Mouse (Mus musculus) MEL (cell line): ENCODE data around the gene Dpyd. TPM values are rescaled to one million over a fixed set of nuclear protein-coding genes. Genes with fewer than 3 reads are reported as not detected.

Experiments
- DNase-seq: peaks from one replicate; pipeline ENCODE4 v3.0.0; 2011; ENCODE audit warnings: low read depth, low spot score
- H3K27ac ChIP-seq: 2 replicates; pipeline ENCODE4 v1.5.1; 2012; ENCODE audit warnings: low read depth, mild to moderate bottlenecking, control low read depth, low read length, moderate library complexity; ENCODE audit not compliant: control insufficient read depth
- H3K27me3 ChIP-seq, 2 experiments: fragments of 150-350 bp in 1 of 2; sonication (generic) in 1 of 2; 2 replicates each; pipeline ENCODE4 v1.6.1; 2012; ENCODE audit warnings: low read length in 2 of 2, mild to moderate bottlenecking in 2 of 2, improper control_type of control experiment in 1 of 2, moderate library complexity in 1 of 2; ENCODE audit not compliant: insufficient read depth in 2 of 2, control insufficient read depth in 1 of 2
- H3K36me3 ChIP-seq, 2 experiments: 2 replicates each; pipeline ENCODE4 v1.6.1; 2012 to 2014; ENCODE audit warnings: low read length in 2 of 2, improper control_type of control experiment in 1 of 2, inconsistent platforms in 1 of 2, mild to moderate bottlenecking in 1 of 2; ENCODE audit not compliant: insufficient read depth in 2 of 2, control insufficient read depth in 1 of 2
- H3K4me1 ChIP-seq, 2 experiments: fragments of 150-350 bp in 1 of 2; sonication (generic) in 1 of 2; 2 replicates each; pipeline ENCODE4 v1.6.1; 2012; ENCODE audit warnings: low read length in 2 of 2, improper control_type of control experiment in 1 of 2, mild to moderate bottlenecking in 1 of 2; ENCODE audit not compliant: insufficient read depth in 2 of 2, control insufficient read depth in 1 of 2
- H3K4me3 ChIP-seq, 2 experiments: fragments of 150-350 bp in 1 of 2; sonication (generic) in 1 of 2; 2 replicates each; pipeline ENCODE4 v1.5.1; 2012; ENCODE audit warnings: low read depth in 2 of 2, low read length in 2 of 2, mild to moderate bottlenecking in 2 of 2, moderate library complexity in 2 of 2, control low read depth in 1 of 2, improper control_type of control experiment in 1 of 2; ENCODE audit not compliant: control insufficient read depth in 1 of 2, insufficient read depth in 1 of 2
- H3K79me2 ChIP-seq: 2 replicates; pipeline ENCODE4 v1.6.1; 2012; ENCODE audit warnings: mild to moderate bottlenecking, low read length, moderate library complexity; ENCODE audit not compliant: control insufficient read depth, poor library complexity, insufficient read depth
- H3K9ac ChIP-seq: 2 replicates; pipeline ENCODE4 v1.6.1; 2012; ENCODE audit warnings: low read depth, mild to moderate bottlenecking, control low read depth, low read length, moderate library complexity; ENCODE audit not compliant: control insufficient read depth, poor library complexity, severe bottlenecking
- H3K9me3 ChIP-seq: fragments of 150-350 bp; sonication (generic); replicated peaks from 2 replicates; pipeline ENCODE4 v1.6.1; 2012; ENCODE audit warnings: mild to moderate bottlenecking, low read length, improper control_type of control experiment, moderate library complexity; ENCODE audit not compliant: insufficient read depth
- CHD1 ChIP-seq: IDR thresholded peaks from 2 replicates; pipeline ENCODE4 v1.6.1; 2012; ENCODE audit warnings: low read depth, mild to moderate bottlenecking, inconsistent platforms, low read length, improper control_type of control experiment
- E2F4 ChIP-seq: IDR thresholded peaks from 2 replicates; pipeline ENCODE4 v1.6.1; 2011; ENCODE audit warnings: low read depth, low read length, improper control_type of control experiment, borderline replicate concordance
- EP300 ChIP-seq, 2 experiments: IDR thresholded peaks; 2 replicates each; pipeline ENCODE4 v1.6.1; 2011; ENCODE audit warnings: improper control_type of control experiment in 2 of 2, low read length in 2 of 2, low read depth in 1 of 2, mild to moderate bottlenecking in 1 of 2
- ETS1 ChIP-seq: IDR thresholded peaks from 2 replicates; pipeline ENCODE4 v1.6.1; 2012; ENCODE audit warnings: low read depth, mild to moderate bottlenecking, inconsistent platforms, low read length, improper control_type of control experiment, moderate library complexity
- GABPA ChIP-seq: IDR thresholded peaks from 2 replicates; pipeline ENCODE4 v1.6.1; 2012; ENCODE audit warnings: low read depth, mild to moderate bottlenecking, inconsistent platforms, low read length, improper control_type of control experiment, moderate library complexity
- GATA1 ChIP-seq: IDR thresholded peaks from 2 replicates; pipeline ENCODE4 v1.6.1; 2011; ENCODE audit warnings: low read depth, low read length, improper control_type of control experiment
- HCFC1 ChIP-seq: IDR thresholded peaks from 2 replicates; pipeline ENCODE4 v1.6.1; 2012; ENCODE audit warnings: low read depth, mild to moderate bottlenecking, inconsistent platforms, low read length, improper control_type of control experiment, moderate library complexity
- KAT2A ChIP-seq: conservative IDR thresholded peaks from 2 replicates; pipeline ENCODE4 v1.6.1; 2012; ENCODE audit warnings: low read depth, low read length, improper control_type of control experiment, inconsistent platforms
- MAX ChIP-seq: IDR thresholded peaks from 2 replicates; pipeline ENCODE4 v1.6.1; 2011; ENCODE audit warnings: low read length, improper control_type of control experiment
- MEF2A ChIP-seq: IDR thresholded peaks from 2 replicates; pipeline ENCODE4 v1.6.1; 2014; ENCODE audit warnings: low read depth, mild to moderate bottlenecking, inconsistent platforms, low read length, improper control_type of control experiment; ENCODE audit not compliant: poor library complexity, insufficient replicate concordance, severe bottlenecking; ENCODE audit errors: extremely low read depth
- MXI1 ChIP-seq: IDR thresholded peaks from 2 replicates; pipeline ENCODE4 v1.6.1; 2011; ENCODE audit warnings: mild to moderate bottlenecking, low read depth, low read length, improper control_type of control experiment
- NRF1 ChIP-seq: IDR thresholded peaks from 2 replicates; pipeline ENCODE4 v1.6.1; 2014; ENCODE audit warnings: low read depth, mild to moderate bottlenecking, inconsistent platforms, low read length, improper control_type of control experiment, moderate library complexity; ENCODE audit not compliant: poor library complexity, insufficient read depth, severe bottlenecking
- POLR2A ChIP-seq, 2 experiments: IDR thresholded peaks; 2 replicates each; pipeline ENCODE4 v1.6.1; 2011 to 2012; ENCODE audit warnings: low read length in 2 of 2, mild to moderate bottlenecking in 2 of 2, control low read depth in 1 of 2, improper control_type of control experiment in 1 of 2, low read depth in 1 of 2, moderate library complexity in 1 of 2; ENCODE audit not compliant: control insufficient read depth in 1 of 2, insufficient read depth in 1 of 2, poor library complexity in 1 of 2
- POLR2AphosphoS2 ChIP-seq: IDR thresholded peaks from 2 replicates; pipeline ENCODE4 v1.6.1; 2011; ENCODE audit warnings: low read length, improper control_type of control experiment
- POLR2AphosphoS5 ChIP-seq: IDR thresholded peaks from 2 replicates; pipeline ENCODE4 v1.6.1; 2012; ENCODE audit warnings: low read depth, borderline replicate concordance, mild to moderate bottlenecking, inconsistent platforms, low read length, moderate library complexity, mixed read lengths
- RAD21 ChIP-seq: IDR thresholded peaks from 2 replicates; pipeline ENCODE4 v1.6.1; 2011; ENCODE audit warnings: mild to moderate bottlenecking, low read depth, low read length, improper control_type of control experiment
- SMC3 ChIP-seq: IDR thresholded peaks from 2 replicates; pipeline ENCODE4 v1.6.1; 2011; ENCODE audit warnings: low read depth, low read length, improper control_type of control experiment
- TBP ChIP-seq: IDR thresholded peaks from 2 replicates; pipeline ENCODE4 v1.8.0; 2011; ENCODE audit warnings: low read depth, low read length, improper control_type of control experiment
- TCF12 ChIP-seq: IDR thresholded peaks from 2 replicates; pipeline ENCODE4 v1.6.1; 2014; ENCODE audit warnings: low read depth, mild to moderate bottlenecking, inconsistent platforms, low read length, improper control_type of control experiment, moderate library complexity
- USF1 ChIP-seq: IDR thresholded peaks from 2 replicates; pipeline ENCODE4 v1.6.1; 2014; ENCODE audit warnings: low read depth, mild to moderate bottlenecking, inconsistent platforms, low read length, improper control_type of control experiment, moderate library complexity
- USF2 ChIP-seq, 2 experiments: IDR thresholded peaks; 2 replicates each; pipeline ENCODE4 v1.6.1; 2011 to 2012; ENCODE audit warnings: improper control_type of control experiment in 2 of 2, low read length in 2 of 2, borderline replicate concordance in 1 of 2, inconsistent platforms in 1 of 2, low read depth in 1 of 2, mild to moderate bottlenecking in 1 of 2; ENCODE audit not compliant: insufficient read depth in 1 of 2
- ZNF384 ChIP-seq: IDR thresholded peaks from 2 replicates; pipeline ENCODE4 v1.6.1; 2012; ENCODE audit warnings: low read depth, mild to moderate bottlenecking, inconsistent platforms, low read length, improper control_type of control experiment
- polyA plus RNA-seq, 2 experiments: library from polyadenylated mRNA; stranded (reverse) in 1 of 2; unstranded in 1 of 2; fragments of >175 nt in 1 of 2; fragments of >200 nt in 1 of 2; gene quantifications; 2 replicates each; pipeline versions ENCODE4 v1.2.1 to v1.2.4; 2012; ENCODE audit warnings: low replicate concordance in 2 of 2, low read depth in 1 of 2; ENCODE audit not compliant: insufficient read length in 2 of 2, insufficient read depth in 1 of 2, missing spikeins in 1 of 2
- total RNA-seq: library from RNA; depleted of rRNA; stranded (reverse); fragments of 300-350 nt; gene quantifications from 2 replicates; pipeline ENCODE4 v1.2.3, GENCODE M21; 2012

The Dpyd gene
- total and polyA plus RNA-seq, 3 experiments, result not detected

DNA sequence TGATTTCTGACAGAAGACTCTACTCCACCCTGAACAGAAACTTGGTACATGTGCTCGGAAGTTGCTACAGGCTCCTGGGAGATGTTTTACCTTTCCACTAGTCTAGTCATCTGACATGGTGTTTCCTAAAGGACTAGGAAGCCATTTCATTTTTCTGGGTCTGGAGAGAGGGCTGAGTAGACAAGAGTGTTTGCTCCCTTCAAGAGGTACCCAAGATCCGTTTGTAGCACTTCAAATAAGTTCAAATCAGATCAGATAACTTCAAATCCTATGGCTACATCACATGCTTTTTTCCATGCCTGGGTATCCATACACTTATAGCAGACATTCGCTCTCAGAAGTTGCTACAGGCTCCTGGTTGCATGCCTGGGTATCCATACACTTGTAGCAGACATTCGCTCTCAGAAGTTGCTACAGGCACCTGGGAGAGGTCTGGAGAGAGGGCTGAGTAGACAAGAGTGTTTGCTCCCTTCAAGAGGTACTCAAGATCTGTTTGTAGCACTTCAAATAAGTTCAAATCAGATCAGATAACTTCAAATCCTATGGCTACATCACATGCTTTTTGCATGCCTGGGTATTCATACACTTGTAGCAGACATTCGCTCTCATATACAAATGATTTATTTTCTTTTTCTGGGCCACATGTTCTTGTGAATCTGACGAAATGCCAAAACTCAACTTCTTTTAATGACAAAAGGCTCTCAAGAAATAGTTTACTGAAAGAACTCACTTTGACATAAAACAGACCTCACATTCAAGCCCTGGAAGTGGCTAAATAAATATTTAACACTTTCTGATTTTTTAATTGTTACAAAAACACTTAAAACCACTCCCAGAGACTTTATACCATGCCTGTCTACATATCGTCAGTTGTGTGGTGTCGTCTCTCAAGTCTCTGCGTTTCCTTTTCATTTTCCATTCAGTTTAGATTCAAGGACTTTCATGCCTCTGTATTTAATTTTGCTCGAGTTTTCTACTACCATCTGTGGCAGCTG lies 307.5 kb downstream of the Dpyd start:
- H3K4me3 ChIP-seq, result no peak overlapping the region
- H3K27me3 ChIP-seq, result no peaks in the 10 kb centered on the region
- no peaks in the 10 kb centered on the region for H3K79me2 ChIP-seq
- DNase-seq, result no peak
- no peaks in the 10 kb centered on the region for H3K36me3 ChIP-seq
- H3K9ac ChIP-seq, result no peak overlapping the region
- no peak for TF ChIP-seq MXI1
- no peak for TF ChIP-seq E2F4
- TF ChIP-seq GATA1, result no peak
- no peak for TF ChIP-seq MAX
- no peak for TF ChIP-seq NRF1
- TF ChIP-seq RAD21, result no peak
- TF ChIP-seq POLR2AphosphoS5, result no peak
- no peak for TF ChIP-seq TCF12
- no peak for TF ChIP-seq ZNF384
- H3K9me3 ChIP-seq, result no peaks in the 10 kb centered on the region
- no peak overlapping the region for H3K27ac ChIP-seq
- no peaks in the 10 kb centered on the region for H3K4me1 ChIP-seq

DNA sequence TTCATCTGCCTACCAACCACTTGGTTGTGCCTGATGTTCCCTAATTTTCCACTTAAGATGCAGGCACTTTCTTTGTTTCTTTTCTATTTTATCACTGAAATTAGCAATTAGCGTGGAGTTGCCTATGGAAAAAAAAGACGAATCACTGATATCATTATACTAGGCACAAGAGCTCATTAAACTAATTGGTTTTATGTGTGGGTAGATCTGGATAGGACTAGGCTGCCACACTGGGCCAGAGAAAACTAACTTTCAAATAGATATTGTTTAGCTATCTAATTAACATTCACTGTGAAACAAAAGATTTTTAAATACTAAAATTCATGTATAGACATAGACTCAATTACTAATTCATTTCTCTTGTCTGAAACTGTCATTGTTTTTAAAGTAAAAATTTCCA lies 313.9 kb downstream of the Dpyd start:
- H3K36me3 ChIP-seq, result no peaks in the 10 kb centered on the region
- H3K9me3 ChIP-seq, result no peaks in the 10 kb centered on the region
- H3K4me1 ChIP-seq, result no peaks in the 10 kb centered on the region
- no peak overlapping the region for H3K27ac ChIP-seq
- H3K9ac ChIP-seq, result no peak overlapping the region
- no peak for DNase-seq
- no peak for TF ChIP-seq POLR2A (IDR thresholded peaks at IDR 0.05; ENCODE audit: control insufficient read depth in 1 of 2, insufficient read depth in 1 of 2, low read depth in 1 of 2, low read length in 2 of 2, poor library complexity in 1 of 2)
- no peak for TF ChIP-seq CHD1
- no peak for TF ChIP-seq KAT2A
- no peak for TF ChIP-seq HCFC1
- TF ChIP-seq SMC3, result no peak
- no peak for TF ChIP-seq ETS1
- TF ChIP-seq USF2 (IDR thresholded peaks at IDR 0.05; ENCODE audit: borderline replicate concordance in 1 of 2, insufficient read depth in 1 of 2, low read depth in 1 of 2, low read length in 2 of 2), result no peak
- no peak for TF ChIP-seq MEF2A
- no peak for TF ChIP-seq E2F4
- TF ChIP-seq POLR2AphosphoS2, result no peak
- no peak for TF ChIP-seq TCF12
- no peak for TF ChIP-seq USF1
- TF ChIP-seq TBP, result no peak
- no peak for TF ChIP-seq GABPA
- TF ChIP-seq EP300 (IDR thresholded peaks at IDR 0.05; ENCODE audit: low read depth in 1 of 2, low read length in 2 of 2), result no peak
- no peak overlapping the region for H3K4me3 ChIP-seq
- H3K27me3 ChIP-seq, result no peaks in the 10 kb centered on the region
- no peaks in the 10 kb centered on the region for H3K79me2 ChIP-seq
